Mouse (Mus musculus) urinary bladder, postnatal 25 days (tissue): ENCODE measurements around the gene Ifne.
"Not testable (repeated sequence)": the region's sequence is repeated elsewhere in the genome, so short reads cannot be mapped to it uniquely, and the experiment has no call there.

ENCODE experiments used
- DNase-seq: peaks from one replicate; pipeline ENCODE4 v3.0.0; 2022; ENCODE audit warnings: low spot score

The Ifne gene

DNA sequence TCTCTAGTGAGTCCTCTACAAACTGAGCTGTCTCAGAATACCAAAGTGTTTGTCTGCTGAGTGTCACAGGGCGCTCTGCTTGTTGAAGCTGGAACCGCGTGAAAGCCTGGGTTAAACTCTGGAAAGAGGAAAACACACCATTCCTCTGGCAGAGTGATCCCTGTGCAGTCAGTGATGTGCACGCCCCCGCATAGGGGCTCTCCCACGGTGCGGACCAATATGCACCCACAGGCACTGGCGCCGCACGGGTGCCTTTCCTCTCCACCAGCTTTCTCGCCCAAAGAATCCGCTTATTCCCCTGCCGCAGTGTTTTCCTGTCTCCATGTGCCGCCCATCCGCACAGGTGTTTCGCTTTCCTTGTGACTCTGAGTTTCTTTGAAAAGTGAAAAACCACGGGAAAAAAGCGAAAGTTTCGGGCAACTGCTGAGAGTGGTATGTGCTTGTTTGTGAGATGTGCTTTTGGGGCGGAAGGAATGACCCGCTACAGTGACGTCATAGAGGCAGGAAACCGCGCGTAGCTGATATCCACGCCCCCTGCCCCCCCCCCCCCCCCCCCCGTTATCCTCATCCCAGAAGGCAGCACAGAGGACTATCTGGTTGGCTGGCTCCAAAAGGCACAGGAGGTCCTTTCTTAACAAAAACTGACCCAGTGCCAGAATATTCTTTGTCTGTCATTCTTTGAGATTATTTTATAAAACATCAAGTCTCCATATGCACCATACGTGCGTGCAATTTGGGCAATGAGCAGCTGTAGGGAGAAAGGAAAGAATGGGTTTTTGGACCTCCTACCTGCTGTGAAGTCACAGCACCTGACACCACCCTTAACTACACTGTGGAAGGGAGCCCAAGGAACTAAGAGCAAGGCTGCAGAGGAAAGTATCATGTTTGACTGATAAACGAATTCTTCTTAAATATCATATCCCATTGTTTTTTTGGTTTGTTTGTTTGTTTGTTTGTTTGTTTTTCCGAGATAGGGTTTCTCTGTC lies 11.8 kb downstream of the Ifne start:
- DNase-seq, result no peak

GRCm38 (mm10) chr4:88867366-88867925 lies 12.6 kb downstream of the Ifne start:
- DNase-seq, result peak; percentile 76

DNA sequence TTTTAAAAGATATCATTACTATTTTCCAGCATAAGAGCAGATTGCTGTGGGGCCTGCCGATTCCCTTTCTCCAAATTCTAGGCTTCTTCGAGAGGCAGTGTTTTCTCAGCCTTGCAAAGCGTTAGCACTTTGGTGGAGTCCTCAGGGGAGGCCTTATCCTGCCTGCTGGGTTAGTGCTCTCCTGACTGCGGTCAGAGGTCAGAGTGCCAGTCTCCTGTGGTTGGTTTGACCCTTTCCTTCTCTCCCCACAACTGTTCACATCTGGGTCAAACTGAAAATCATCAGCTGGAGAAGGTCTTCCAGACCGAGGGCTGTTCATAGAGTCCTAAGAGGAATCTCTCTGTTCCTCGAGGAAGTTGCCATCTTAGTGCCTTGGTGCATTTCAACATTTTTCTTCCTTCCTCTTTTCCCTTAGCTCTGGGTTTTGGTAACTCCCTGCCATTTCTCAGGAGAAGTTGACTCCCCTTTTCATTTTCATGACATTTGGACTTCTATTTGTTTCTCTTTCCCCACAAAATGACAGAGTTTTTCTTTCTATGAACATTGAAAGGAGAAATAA lies 14.9 kb downstream of the Ifne start:
- no peak for DNase-seq

- no peak for DNase-seq
Measured at GRCm38 (mm10) chr4:88864599-88864998, 15.4 kb downstream of the Ifne start.

DNA sequence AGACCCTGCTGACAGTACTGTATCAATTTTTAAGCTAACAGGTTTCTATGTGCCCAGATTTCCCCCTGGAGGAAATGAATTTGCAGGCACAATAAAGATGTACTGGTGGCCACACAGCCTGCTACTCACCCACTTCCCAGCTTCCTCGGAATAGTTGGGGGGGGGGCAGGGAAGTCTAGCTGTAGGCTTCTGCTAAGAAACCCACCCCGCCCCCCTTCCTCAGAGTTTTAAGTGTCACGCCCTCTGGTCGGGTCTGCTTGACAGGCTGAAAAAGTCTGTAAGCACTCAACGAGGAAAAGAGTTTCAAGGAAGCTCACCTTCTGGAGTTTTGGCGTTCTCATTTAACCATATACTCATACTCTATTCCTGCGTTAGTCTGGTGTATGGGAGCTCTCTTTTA lies 16.7 kb downstream of the Ifne start:
- no peak for DNase-seq

GRCm38 (mm10) chr4:88859214-88859613 lies 20.8 kb downstream of the Ifne start:
- no peak for DNase-seq

- DNase-seq, result no peak
Measured at GRCm38 (mm10) chr4:88851026-88851763, 28.8 kb downstream of the Ifne start.

DNA sequence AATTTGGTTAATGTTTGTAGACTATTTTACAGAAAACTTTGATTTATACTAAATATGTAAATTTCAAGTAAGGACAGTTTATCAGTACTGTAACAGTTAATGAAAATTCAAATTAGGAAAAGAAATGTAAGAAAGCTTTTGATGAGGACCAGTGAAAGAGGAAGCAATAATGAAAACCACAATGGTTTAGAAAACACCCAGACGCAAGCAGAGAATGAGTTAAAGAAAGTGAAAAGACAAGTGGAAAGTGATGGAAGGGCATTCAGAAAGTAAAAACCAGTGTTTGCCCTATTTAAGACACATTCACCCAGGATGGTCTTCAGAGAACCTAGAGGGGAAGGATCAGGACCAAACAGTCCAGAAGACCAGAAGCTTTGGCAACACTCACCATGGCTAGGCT lies 30.3 kb downstream of the Ifne start, which contains the start of gene Ifna1:
Ifna1 (plus strand) TSS at position 390 of the 400 bp plus-strand sequence.
- DNase-seq, result no peak

DNA sequence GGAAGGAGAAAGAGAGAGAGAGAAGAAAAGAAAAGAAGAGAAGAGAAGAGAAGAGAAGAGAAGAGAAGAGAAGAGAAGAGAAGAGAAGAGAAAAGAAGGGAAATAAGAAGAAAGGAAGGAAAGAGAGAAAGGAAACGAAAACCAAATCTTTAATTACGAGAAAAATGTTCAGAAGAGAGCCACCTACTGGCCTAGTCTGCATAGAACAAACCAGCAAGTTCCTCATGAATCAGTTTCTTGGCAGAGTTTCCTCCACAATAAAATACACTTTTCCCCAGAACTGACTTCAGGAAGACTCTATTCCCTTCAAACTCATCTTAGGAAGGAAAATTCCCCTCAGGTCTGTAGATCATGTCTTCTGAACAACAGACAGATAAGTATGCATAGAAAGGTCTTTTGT lies 34.7 kb downstream of the Ifne start:
- DNase-seq, result no peak

DNA sequence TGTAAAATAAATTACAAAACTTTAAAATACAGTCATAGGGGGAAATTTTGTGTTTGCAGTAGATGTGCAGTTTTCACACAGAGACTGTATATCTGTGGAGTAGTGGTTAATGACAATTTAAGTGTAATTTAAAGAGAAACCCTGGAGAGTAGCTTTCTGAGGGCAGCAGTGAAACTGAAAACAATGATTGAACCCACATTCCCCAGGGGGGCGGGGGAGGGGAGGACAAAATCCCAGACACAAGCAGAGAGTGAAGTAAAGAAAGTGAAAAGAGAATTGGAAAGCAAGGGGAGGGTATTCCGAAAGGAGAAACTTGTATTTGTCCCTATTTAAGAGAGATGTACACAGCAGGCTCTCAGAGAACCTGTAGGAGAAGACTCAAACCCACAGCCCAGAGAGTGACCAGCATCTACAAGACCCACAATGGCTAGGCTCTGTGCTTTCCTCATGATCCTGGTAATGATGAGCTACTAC lies 38.5 kb downstream of the Ifne start, which contains the start of gene Ifna4:
Ifna4 (plus strand) TSS at position 424 of the 474 bp plus-strand sequence.
- DNase-seq, result no peak

DNA sequence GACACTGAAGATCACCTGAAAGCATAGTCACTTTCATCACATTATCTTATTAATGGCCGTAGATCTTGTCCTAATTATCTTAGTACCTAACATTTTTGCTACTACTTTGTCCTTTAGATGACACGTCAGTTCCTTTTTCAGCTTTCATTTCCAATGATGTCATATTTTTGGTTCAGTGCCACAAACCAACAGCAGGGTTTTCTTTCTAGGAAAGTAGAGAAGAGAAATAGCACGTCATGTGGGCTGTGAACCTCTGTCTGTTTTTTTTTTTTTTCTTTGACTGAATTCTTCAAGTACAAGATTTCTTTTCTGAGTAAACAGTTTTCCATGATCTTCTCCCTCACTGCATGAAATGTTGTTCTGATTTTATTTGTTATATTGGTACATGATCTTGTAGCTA lies 39.9 kb downstream of the Ifne start:
- no peak for DNase-seq

DNA sequence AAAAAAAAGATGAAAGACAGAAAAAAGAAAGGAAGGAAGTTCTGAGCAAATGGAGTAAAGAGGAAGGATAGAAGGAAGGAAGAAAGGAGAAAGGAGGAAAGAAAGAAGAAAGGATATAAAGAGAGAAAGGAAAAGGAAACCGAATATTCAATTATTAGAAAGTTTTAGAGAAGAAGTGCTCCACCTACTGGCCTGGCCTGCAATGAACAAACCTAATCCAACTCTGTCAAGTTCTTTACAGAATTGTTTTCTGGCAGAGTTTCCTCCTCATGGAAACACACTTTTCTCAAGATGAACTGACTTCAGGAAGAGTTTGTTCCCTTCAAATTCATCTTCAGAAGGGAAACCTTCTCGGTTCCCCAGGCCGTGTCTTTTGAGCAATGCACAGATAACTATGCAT lies 41.2 kb downstream of the Ifne start:
- no peak for DNase-seq

DNA sequence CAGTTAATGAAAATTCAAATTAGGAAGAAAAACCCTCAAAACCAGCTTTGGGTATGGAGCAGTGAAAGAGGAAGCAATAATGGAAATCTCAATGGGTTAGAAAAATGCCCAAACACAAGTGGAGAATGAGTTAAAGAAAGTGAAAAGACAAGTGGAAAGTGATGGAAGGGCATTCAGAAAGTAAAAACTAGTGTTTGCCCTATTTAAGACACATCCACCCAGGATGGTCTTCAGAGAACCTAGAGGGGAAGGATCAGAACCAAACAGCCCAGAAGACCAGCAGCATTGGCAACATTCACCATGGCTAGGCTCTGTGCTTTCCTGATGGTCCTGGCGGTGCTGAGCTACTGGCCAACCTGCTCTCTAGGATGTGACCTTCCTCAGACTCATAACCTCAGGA lies 44.8 kb downstream of the Ifne start, which contains the start of gene Ifna5:
Ifna5 (plus strand) TSS at position 301 of the 400 bp plus-strand sequence.
- DNase-seq, result not testable (repeated sequence)

DNA sequence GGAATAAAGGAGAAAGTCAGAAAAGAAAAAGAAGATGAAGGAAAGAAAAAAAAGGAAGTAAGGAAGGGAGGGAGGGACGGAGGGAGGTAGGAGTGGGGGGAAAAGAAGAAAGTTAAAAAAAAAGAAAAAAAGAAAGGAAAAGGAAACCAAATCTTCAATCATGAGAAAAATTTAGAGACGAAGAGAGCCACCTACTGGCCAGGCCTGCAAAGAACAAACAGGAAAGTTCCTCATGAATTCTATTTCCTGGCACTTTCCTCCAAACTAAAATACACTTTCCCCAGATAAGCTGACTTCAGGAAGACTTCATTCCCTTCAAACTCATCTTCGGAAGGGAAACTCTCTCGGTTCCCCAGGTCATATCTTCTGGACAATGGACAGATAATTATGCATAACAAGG lies 49.5 kb downstream of the Ifne start:
- peak; percentile 22 for DNase-seq
